Mouse (Mus musculus): ENCODE results near the gene Dao.

DNA sequence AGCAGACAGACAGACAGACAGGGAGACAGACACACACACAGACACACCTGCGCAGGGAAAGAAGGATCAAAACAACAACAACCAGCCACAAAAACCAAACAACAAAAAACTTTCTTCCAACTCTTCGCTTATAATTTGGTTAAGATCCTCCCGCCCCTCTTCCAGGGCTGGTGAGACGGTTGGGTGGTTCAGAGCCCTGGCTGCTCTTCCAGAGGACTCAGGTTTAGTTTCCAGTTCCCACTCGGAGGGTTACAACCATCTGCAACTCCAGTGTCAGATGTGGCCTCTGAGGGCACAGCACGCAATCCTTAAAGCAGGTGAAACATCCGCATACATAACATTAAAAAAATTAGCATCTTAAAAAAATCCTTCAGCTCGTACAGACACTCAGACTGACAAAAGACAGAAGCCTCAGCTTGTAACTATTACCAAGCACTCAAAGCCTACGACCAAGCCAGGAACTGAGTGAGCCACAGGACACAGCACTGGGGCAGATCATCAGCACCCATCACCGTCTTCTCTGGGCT, 32.0 kb upstream of the Dao start:
- no peak for TF ChIP-seq EP300 (IDR thresholded peaks at IDR 0.05; ENCODE audit: low read depth)
- no peak for TF ChIP-seq CTCF (IDR thresholded peaks at IDR 0.05; ENCODE audit: low read depth)

All from heart, postnatal 0 days (tissue).